Mouse (Mus musculus) embryo, embryonic 11 days (tissue): ENCODE measurements around the gene Mgat2.

Experiments used
- DNase-seq: peaks from one replicate; pipeline ENCODE4 v3.0.0-alpha.2; 2015

Gene Mgat2

DNA sequence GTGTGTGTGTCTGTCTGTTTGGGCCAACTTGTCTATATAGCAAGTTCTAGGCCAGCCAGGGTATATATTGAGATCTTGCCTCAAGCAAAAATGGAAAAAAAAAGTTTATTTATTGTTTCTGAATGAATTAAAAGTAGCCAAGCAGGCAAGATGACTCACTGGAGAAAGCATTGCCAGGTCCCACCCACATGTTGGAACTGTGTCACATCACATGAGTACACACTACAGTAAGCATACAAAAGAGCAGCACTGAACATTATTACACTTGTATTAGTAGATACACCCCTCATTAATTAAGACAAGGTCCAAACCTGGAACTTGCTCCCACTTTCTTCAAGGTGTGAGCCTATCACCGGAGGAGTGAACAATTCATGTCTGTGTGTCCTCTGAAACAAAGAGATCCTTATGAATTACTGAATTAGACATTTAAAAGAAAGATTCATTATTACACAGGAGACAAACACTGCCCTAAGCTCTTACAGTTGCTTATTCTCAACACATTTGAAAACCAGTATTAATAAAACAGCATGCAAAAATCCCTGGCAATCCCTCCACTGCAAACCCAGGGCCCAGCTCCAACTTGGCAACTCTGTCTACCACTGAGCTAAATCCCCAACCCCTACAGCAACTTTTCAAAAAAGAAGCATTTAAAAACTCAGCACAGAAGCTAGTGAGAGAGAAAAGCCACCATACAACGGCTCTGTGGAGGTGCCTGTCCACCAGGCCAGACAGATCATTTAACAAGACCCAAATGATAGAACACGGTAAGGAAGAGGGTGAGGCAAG, 31.2 kb downstream of the Mgat2 start:
- DNase-seq = no peak

DNA sequence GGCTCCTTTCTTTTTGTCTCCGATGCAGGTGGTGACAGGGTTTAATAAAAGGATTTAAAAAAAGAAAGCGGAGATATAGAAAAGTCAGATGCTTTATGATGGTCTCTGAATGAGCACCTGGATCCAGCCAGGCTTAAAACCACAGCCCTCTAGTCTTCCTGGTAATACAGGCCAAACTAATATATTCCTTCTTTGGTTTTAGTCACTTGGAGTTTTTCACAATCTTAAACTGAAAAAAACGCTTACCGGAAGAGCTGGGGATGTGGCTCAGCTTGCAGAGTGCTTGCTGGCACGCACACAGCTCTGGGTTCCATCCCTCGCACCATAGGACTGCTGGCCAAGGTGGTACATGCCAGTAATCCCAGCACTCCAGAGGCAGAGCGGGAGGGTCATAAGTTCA, 32.6 kb downstream of the Mgat2 start:
- DNase-seq = no peak

DNA sequence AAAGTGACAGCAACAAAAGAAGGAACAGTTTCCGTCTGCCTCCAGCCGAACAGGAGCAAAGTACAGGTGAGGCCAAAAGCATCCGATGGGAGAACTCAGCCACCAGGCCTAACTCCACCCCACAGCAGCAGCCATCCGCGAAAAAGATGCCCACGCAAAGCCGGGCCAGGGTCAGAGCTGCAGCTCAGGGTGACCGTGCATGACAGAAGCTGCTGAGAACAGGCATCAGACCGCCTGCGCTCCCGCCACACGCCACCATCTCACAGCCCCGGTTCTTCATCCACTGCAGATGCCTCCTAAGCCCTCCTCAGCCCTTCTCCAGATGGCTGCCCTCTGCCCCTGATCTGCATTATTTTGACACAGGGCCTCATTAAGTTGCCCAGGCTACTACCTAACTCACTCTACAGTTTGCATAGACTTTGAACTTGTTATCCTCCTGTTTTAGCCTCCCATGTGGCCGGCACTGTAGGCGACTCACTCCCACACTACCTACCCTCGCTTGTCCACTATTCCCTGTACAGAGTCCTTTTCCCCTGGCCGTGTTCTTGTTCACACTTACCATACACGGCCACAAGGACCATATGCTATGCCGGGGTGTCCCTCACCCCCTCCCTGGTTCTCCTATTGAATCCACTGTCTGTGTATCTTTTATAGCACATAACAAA, 36.8 kb downstream of the Mgat2 start:
- DNase-seq = no peak

DNA sequence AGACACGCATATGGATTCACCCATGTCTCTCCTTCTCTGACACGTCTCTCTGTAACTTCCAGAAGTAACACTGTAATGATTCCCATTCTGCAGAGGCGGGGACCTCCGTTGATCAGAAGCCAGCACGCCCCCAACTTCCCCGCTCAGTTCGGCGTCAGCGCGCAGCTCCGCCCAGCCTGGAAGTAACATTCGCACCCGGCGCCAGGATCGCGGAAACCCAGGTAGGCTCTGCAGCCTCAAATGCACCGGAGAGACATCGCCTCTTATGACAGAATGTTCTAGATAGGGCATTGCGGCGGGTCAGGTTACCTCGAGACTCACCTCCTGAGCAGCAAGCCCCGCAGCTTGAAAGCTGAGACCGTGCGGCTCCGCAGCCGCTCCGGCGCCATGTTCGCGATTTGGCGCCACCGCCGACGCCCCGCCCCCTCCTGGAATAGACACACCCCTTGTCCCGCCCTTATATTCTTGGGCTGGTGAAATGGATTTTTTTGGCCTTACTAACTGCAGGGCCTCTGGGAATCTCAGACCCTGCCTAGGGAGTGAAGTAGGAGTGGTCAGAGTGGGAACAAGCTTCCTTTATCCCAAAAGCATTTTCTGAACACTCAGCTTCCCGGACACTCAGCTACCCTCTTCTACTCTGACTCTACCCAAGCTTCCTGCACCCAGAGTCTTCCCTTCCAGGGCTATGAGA, 44.0 kb downstream of the Mgat2 start, which contains the start of gene Pole2:
Pole2 (minus strand) TSS at position 420 of the 691 bp plus-strand sequence.
- DNase-seq = peak; percentile 91

DNA sequence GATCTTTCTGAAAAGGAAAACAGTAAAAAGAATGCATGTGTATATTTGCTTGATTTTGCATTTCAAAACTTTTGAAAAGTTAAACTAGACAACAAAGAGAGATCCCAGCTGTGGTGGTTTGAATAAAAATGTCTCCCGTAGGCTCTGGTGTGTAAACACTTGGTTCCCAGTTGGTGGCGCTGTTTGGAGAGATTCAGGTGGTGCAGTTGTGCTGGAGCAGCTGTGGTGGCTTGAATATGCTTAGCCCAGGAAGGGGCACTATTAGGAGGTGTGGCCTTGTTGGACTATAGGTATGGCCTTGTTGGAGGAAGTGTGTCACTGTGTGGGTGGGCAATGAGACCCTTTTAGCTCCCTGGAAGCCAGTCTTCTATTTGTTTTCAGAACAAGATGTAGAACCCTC, 45.3 kb downstream of the Mgat2 start:
- no peak for DNase-seq

DNA sequence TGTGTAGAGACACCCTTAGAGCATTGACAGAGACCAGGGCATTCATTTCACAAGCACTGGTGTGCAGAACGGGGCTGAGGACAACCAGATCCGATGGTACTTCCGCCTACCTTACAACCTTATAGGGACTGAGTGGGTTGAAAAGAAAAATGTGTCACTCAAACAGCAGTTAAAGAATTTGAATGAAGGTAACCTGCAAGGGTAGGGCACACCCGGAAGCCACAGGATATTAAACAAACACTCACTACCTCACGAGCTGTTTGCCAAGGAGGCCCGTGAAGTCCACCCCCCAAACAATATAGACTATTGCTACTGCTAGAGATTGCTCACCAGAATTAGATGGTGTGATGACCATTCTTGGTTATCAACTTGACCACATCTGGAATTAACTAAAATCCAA, 51.8 kb downstream of the Mgat2 start:
- no peak for DNase-seq
